Mouse (Mus musculus): Measurements from ENCODE around the gene Add3. TPM values are rescaled to one million over a fixed set of nuclear protein-coding genes. Genes with fewer than 3 reads are reported as not detected.

Gene Add3
- polyA plus RNA-seq (2017; shearing (Covaris generic)), result 100 to 1,000 TPM; 128 to 172 TPM

- no peak for ATAC-seq
Measured at GRCm38 (mm10) chr19:53140044-53140803, at the start of gene Add3. Add3 (plus strand) TSS chr19:53140443.

DNA sequence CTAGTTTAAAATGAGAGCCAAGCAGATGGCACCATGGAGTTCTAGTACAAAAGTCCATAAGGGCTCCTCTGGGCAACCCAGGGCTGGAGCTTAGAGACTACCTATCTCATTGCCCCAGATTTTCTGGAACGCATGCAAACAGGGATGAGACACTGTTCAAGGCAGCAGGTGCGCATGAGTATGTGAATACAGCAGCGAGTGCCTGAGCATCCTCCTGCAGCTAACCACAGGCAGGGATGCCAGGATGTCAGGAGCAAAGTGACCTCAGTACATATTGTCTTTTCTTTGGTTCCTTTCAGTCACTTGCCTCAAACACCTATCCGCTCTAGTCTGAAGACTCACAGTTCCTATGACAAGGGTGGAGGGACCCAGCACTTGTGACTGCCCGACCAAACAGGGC, 49.6 kb upstream of the Add3 start:
- no peak for ATAC-seq

DNA sequence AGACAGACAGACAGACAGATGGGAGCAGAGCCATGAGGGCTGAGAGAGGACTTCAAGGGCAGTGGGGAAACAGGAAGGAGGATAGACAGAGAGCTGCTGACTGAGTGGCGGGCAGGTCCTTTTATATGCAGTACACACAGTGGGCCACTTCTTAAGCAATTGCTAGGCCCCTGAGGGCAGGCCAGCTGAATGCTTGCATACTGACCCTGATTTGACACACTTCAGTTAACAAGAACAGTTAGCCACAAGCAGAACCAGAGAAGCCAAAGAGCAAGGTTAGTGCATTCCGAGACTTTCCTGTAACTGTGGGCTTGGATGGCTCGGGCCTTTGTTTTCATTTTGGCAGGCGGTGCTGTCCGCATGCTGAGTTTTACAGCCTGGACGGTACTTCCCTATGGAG, 48.0 kb upstream of the Add3 start:
- no peak for ATAC-seq

DNA sequence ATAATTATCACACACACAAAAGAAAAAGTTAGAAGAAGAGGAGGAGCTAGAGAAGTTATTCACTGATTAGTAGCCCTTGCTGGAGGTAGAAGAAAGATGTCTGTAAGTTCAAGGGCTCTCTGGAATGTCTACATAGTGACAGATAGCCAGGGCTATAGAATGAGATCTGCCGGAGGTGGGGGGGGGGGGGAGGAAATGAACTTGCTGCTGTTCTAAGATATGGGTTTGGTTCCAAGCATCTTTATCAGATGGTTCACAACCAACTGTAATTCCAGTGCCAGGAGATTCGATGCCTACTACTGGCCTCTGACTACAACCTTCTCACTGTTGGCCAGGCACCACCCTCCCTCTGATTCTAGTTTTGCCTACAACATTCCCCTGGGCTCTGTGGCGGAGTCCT, 46.9 kb upstream of the Add3 start:
- no peak for ATAC-seq

DNA sequence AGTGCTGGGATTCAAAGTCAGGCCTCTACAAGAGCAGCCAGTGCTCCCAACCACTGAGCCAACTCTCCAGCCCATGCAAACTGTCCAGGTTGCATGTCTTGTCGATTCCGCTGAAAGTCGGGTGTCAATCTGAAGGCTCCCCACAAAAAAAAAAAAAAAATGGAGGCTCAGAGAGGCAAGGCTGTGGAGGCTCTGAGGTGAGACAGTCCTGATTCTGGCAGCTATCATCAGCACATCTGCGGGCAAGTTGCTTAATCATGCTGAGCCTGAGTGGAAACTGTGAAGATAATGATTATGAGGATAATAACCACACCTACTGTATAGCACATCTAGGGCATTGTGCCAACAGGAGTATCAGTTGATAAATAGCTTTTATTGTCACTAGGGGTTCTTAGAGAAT, 45.6 kb upstream of the Add3 start:
- no peak for ATAC-seq

- ATAC-seq, result no peak
Measured at GRCm38 (mm10) chr19:53101374-53102300, 38.6 kb upstream of the Add3 start.

DNA sequence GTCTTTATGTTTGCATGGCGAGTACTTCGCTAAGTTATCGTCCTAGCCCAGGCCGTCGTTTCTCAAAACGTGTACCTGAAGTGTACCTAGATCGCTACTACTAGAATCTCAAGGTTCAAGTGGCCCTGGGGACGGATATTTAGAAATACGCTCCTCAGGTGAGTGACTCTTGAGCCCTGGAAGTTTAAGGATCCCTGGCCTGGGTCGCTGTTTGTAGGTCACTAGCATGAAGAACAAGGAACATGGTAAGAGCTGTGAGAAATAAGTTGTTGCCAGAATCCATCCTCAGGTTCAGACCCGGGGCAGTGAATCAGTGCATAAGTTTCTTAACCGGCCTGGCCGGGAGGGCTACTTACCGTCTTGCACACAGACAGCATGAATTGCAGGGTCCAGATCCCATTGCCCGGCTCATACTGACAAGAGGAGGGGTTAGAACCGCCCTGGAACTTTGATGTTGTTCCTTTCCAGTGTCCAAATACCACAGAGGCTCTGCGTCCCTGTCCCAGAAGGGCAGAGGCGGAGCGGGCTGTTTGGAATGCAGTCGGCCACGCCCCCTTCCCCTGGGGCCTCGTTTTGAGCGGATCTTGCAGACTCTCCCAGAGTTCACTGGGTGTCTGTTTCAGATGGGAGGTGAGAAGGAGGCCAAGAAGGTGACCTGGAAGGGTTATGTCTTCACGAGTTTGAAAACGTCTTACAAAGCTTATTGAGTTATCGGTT, 34.7 kb upstream of the Add3 start:
- no peak for ATAC-seq

DNA sequence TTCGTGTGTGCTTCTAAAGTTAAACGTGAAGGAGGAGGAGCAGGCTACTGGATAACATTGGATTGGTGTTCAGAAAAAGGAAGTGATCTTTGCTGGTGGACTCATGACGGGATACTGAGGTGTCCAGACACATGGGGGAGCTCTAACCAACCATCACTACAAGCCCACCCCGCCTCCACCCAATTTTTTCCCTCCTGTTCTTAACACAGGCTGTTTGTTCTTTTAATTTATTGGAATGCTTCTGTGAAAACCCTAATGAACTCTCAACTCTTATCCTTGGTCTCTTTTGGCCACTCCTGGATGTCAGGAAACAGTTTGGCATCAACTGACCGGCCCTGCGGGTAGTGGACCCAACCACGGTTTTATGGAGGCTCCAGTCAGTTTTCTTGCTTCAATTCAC, 33.3 kb upstream of the Add3 start:
- no peak for ATAC-seq

- no peak for ATAC-seq
Measured at GRCm38 (mm10) chr19:53107361-53108247, 32.6 kb upstream of the Add3 start.

DNA sequence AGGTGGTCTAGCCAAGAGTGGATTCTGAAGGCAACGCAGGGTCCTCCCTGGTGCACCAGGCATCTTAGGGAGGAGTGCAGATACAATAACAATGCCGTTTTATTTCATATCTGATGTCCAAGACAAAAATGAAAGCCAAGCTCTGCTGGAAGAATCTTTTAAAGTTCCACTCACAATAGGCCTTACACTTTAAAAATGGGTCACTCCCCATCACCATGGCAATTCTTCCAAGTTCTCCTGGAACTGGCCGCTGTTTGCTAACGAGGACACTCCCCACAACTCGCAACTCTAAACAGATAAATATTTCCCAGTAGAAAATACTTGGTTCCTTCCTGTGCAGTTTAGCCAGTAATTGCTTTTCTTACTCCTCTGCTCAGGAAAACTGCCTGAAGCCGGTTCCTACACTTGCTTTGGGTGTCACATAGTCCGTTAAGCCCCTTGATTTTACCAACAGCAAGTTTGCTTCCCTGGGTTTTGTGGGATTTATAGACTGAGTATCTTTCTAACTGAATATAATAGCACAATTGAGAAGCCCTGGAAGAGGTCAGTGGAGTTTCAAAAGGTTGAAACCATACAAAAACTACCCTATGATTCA, 28.1 kb upstream of the Add3 start:
- ATAC-seq, result no peak

GRCm38 (mm10) chr19:53119255-53119795, 20.9 kb upstream of the Add3 start:
- ATAC-seq, result peak; percentile 66

GRCm38 (mm10) chr19:53120483-53120882, 19.8 kb upstream of the Add3 start:
- no peak for ATAC-seq

DNA sequence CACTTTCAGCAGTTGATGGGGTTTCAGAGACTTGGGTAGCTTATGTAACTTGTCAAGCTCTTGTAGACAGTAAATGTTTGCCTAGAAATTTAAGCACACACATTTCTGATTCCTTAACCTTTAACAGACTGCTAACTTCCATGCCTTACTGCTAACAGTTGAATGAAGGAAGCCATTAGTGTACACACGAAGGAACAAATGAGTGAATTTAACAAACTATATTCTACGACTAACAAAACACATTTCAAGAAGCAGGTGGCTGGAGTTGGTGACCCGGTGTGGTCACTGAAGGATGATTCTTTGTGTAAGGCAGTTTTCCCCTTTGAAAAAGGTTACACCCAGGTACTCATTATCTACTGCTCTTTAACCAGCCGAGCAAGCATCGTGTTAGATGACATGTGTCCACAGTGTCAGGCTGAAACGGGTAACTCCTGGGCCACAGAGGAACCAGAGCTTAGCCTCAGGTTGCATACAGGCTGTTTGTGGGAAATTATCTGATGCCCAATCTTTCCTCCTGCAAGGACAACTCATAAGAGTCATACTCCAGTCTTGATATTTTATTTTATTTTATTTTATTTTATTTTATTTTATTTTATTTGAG, 17.5 kb upstream of the Add3 start:
- ATAC-seq, result no peak

DNA sequence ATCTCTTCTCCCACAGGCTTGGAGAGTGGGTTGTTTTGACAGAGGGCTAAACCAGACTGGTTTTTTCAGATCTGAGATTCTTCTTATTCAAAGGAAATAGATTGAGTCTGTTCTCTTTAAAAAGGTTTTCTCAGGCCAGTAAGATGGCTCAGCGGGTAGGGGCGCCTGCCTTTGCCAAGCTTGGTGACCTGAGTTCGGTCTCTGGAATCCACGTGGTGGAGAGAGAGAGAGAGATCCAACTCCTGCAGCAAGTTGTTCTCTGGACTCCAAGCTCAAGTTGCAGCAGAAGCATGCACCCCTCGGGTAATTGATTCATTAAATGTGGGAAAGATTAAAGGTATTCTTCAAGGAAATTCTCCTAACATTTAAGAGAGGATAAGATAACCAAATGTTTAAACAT, 16.9 kb upstream of the Add3 start:
- ATAC-seq, result no peak

- ATAC-seq, result no peak
Measured at GRCm38 (mm10) chr19:53125679-53126078, 14.6 kb upstream of the Add3 start.

GRCm38 (mm10) chr19:53126546-53126945, 13.7 kb upstream of the Add3 start:
- no peak for ATAC-seq

DNA sequence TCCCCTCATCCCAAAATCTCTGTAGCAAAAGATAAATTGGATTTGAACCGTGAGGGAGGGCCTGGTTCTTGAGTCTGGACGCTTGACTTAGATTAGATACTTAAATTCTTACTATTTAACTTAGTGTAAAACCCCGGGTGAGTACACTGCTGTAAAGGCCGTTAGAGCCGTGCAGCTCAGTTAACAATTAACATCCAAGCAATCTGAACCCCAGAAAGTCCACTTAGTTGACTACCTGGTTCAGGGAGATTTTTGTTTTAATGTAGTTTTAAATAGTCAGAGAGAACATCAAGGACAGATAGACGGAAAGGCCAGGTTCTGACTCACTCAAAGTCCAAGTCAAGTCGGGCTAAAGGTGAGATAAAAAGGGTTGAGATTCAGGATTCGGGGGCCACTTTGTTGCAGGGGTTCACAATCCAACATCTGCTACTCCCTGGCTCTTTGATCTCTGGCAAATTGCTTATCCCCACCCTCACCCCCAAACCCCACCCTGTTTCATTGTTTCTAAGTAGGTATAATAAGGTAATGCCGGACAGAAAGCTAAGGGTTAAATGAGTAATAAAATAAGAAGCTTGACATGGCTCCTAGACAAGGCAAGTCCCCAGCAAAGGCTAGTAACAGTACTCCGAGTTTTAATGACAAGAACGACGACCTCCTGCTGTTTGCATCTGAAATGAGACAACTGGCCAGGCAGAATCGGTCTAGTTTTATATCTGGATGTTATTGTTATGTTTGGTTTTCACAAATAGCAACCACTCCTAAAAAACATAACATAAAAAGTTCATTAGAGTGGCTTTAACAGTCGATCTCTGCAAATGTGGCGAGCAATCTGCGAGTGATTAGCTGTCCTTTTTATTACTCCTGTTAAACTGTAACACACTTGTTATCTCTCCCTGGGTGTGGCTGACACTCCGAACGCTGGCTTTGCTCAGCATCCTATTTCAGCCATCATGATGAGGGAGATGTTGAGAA, 12.6 kb upstream of the Add3 start:
- no peak for ATAC-seq

GRCm38 (mm10) chr19:53128494-53129337, 11.5 kb upstream of the Add3 start:
- ATAC-seq, result no peak

Measured in CD4-positive, CD25-positive, alpha-beta regulatory T cell, adult 4 months (primary cell).